Mouse (Mus musculus) embryonic facial prominence, embryonic 11.5 days (tissue): ENCODE results near the gene Rp2. TPM values are rescaled to one million over a fixed set of nuclear protein-coding genes. Genes with fewer than 3 reads are reported as not detected.
"Not testable (repeated sequence)": the region's sequence is repeated elsewhere in the genome, so short reads cannot be mapped to it uniquely, and the experiment has no call there.

Source experiments
- ATAC-seq: fragments of 200-750 bp; cut with Nextera tagmentation; replicated peaks from 2 replicates; pipeline ENCODE4 v1.8.0; 2017; ENCODE audit warnings: low read depth; ENCODE audit not compliant: insufficient number of reproducible peaks, low FRiP score, low TSS enrichment
- DNase-seq: peaks from one replicate; pipeline ENCODE4 v3.0.0-alpha.2; 2015; ENCODE audit warnings: low spot score
- H3K27ac ChIP-seq: fragments of 300-500 bp; sonication (generic); replicated peaks from 2 replicates; pipeline ENCODE4 v1.5.1; 2014; ENCODE audit warnings: mild to moderate bottlenecking, low read depth, low read length, control low read depth
- H3K27me3 ChIP-seq: fragments of 300-500 bp; sonication (generic); 2 replicates; pipeline ENCODE4 v1.6.1; 2014; ENCODE audit warnings: mild to moderate bottlenecking, low read length, moderate library complexity, mixed read lengths; ENCODE audit not compliant: control insufficient read depth, insufficient read depth
- H3K36me3 ChIP-seq: fragments of 300-500 bp; sonication (generic); replicated peaks from 2 replicates; pipeline ENCODE4 v1.6.1; 2014; ENCODE audit warnings: low read depth, mild to moderate bottlenecking, low read length, moderate library complexity, mixed read lengths; ENCODE audit not compliant: control insufficient read depth, insufficient read depth
- H3K4me1 ChIP-seq: fragments of 300-500 bp; sonication (generic); 2 replicates; pipeline ENCODE4 v1.6.1; 2014; ENCODE audit warnings: low read length, mixed read lengths; ENCODE audit not compliant: control insufficient read depth, insufficient read depth
- H3K4me2 ChIP-seq: fragments of 300-500 bp; sonication (generic); 2 replicates; pipeline ENCODE4 v1.6.1; 2014; ENCODE audit warnings: low read depth, mild to moderate bottlenecking, control low read depth, low read length, moderate library complexity
- H3K4me3 ChIP-seq: fragments of 300-500 bp; sonication (generic); 2 replicates; pipeline ENCODE4 v1.5.1; 2014; ENCODE audit warnings: low read depth, low read length, control low read depth
- H3K9ac ChIP-seq: fragments of 300-500 bp; sonication (generic); replicated peaks from 2 replicates; pipeline ENCODE4 v1.6.1; 2014; ENCODE audit warnings: mild to moderate bottlenecking, control low read depth, low read length
- H3K9me3 ChIP-seq: fragments of 300-500 bp; sonication (generic); replicated peaks from 2 replicates; pipeline ENCODE4 v1.6.1; 2016; ENCODE audit warnings: mild to moderate bottlenecking, low read length, inconsistent platforms, mixed read lengths; ENCODE audit not compliant: control insufficient read depth
- WGBS: fragments of 180-500 bp; shearing (Covaris S2); extraction: QIAGEN DNeasy Blood & Tissue Kit; methylation state at CpG from one replicate; pipeline ENCODE4 v1.1.7; 2014; 5-methylcytosine and 5-hydroxymethylcytosine counted together
- polyA plus RNA-seq: library from polyadenylated mRNA; unstranded; fragments of >200 nt; fragmentation: Nextera tagmentation; extraction: Ambion mirVana; gene quantifications from 2 replicates; pipeline ENCODE4 v1.2.1, GENCODE M21; 2014

Gene Rp2
- polyA plus RNA-seq, 1 experiment from 2014 or later, result 23.0 TPM

- Histone ChIP-seq H3K9ac (no peak overlapping the region), H3K27ac (no peak overlapping the region), H3K9me3 (no peaks in the 10 kb centered on the region), H3K27me3 (no peaks in the 10 kb centered on the region), H3K4me2 (no peak overlapping the region), H3K4me3 (no peak overlapping the region), H3K4me1 (no peaks in the 10 kb centered on the region), H3K36me3 (no peaks in the 10 kb centered on the region)
- DNase-seq, result no peak
- WGBS, result 65% methylated on average over 1 of the region's 1 CpGs
- no peak for ATAC-seq
Observed at GRCm38 (mm10) chrX:20366036-20366435, 1.8 kb downstream of the Rp2 start.

GRCm38 (mm10) chrX:20379347-20380014, 15.2 kb downstream of the Rp2 start:
- Histone ChIP-seq H3K4me2 (no peak overlapping the region), H3K27ac (no peak overlapping the region), H3K9me3 (no peaks in the 10 kb centered on the region), H3K27me3 (no peaks in the 10 kb centered on the region), H3K4me1 (no peaks in the 10 kb centered on the region), H3K9ac (no peak overlapping the region), H3K36me3 (no peaks in the 10 kb centered on the region), H3K4me3 (no peak overlapping the region)
- DNase-seq, result no peak
- ATAC-seq, result no peak
- WGBS, result 63% methylated on average over 7 of the region's 7 CpGs

GRCm38 (mm10) chrX:20382260-20382659, 18.0 kb downstream of the Rp2 start:
- WGBS, result 86% methylated on average over 6 of the region's 6 CpGs
- H3K4me3 ChIP-seq, result no peak overlapping the region
- H3K9me3 ChIP-seq, result no peaks in the 10 kb centered on the region
- ATAC-seq (no peak), DNase-seq (no peak)
- no peaks in the 10 kb centered on the region for H3K36me3 ChIP-seq
- no peak overlapping the region for H3K9ac ChIP-seq
- H3K27me3 ChIP-seq, result no peaks in the 10 kb centered on the region
- no peak overlapping the region for H3K27ac ChIP-seq
- H3K4me1 ChIP-seq, result no peaks in the 10 kb centered on the region
- no peak overlapping the region for H3K4me2 ChIP-seq

- no peaks in the 10 kb centered on the region for H3K9me3 ChIP-seq
- no peaks in the 10 kb centered on the region for H3K4me1 ChIP-seq
- no peak for DNase-seq
- no peak overlapping the region for H3K4me3 ChIP-seq
- 74% methylated on average over 3 of the region's 3 CpGs for WGBS
- no peak overlapping the region for H3K27ac ChIP-seq
- no peaks in the 10 kb centered on the region for H3K36me3 ChIP-seq
- no peak for ATAC-seq
- no peak overlapping the region for H3K4me2 ChIP-seq
- no peaks in the 10 kb centered on the region for H3K27me3 ChIP-seq
- H3K9ac ChIP-seq, result no peak overlapping the region
Observed at GRCm38 (mm10) chrX:20387006-20387405, 22.7 kb downstream of the Rp2 start.

- not testable (repeated sequence) for ATAC-seq, H3K9ac ChIP-seq, H3K4me1 ChIP-seq, H3K9me3 ChIP-seq, H3K27ac ChIP-seq, H3K36me3 ChIP-seq, DNase-seq, H3K4me3 ChIP-seq, H3K4me2 ChIP-seq, H3K27me3 ChIP-seq
- WGBS, result 93% methylated on average over 8 of the region's 9 CpGs
Observed at GRCm38 (mm10) chrX:20391964-20392363, 27.7 kb downstream of the Rp2 start.

GRCm38 (mm10) chrX:20392942-20393341, 28.7 kb downstream of the Rp2 start:
- no peaks in the 10 kb centered on the region for H3K36me3 ChIP-seq
- H3K9ac ChIP-seq, result no peak overlapping the region
- H3K27ac ChIP-seq, result no peak overlapping the region
- H3K4me2 ChIP-seq, result no peak overlapping the region
- no peak overlapping the region for H3K4me3 ChIP-seq
- WGBS, result 81% methylated on average over 3 of the region's 3 CpGs
- H3K4me1 ChIP-seq, result no peaks in the 10 kb centered on the region
- no peaks in the 10 kb centered on the region for H3K27me3 ChIP-seq
- no peak for DNase-seq
- no peaks in the 10 kb centered on the region for H3K9me3 ChIP-seq
- ATAC-seq, result no peak

- Histone ChIP-seq H3K4me3 (no peak overlapping the region), H3K4me2 (no peak overlapping the region), H3K9ac (no peak overlapping the region), H3K27ac (no peak overlapping the region), H3K36me3 (no peaks in the 10 kb centered on the region), H3K27me3 (no peaks in the 10 kb centered on the region), H3K4me1 (no peaks in the 10 kb centered on the region), H3K9me3 (no peaks in the 10 kb centered on the region)
- DNase-seq (peak; percentile 17), ATAC-seq (no peak)
- 83% methylated on average over 4 of the region's 4 CpGs for WGBS
Observed at GRCm38 (mm10) chrX:20404068-20404467, 39.8 kb downstream of the Rp2 start.

GRCm38 (mm10) chrX:20406909-20407308, 42.6 kb downstream of the Rp2 start:
- Histone ChIP-seq H3K9me3 (no peaks in the 10 kb centered on the region), H3K27me3 (no peaks in the 10 kb centered on the region), H3K27ac (no peak overlapping the region), H3K4me1 (no peaks in the 10 kb centered on the region), H3K36me3 (no peaks in the 10 kb centered on the region), H3K4me3 (no peak overlapping the region), H3K9ac (no peak overlapping the region), H3K4me2 (no peak overlapping the region)
- DNase-seq, result no peak
- no peak for ATAC-seq
- WGBS, result 90% methylated on average over 2 of the region's 2 CpGs
